Mouse (Mus musculus): ENCODE results near the gene Nipsnap2.
"Not testable (repeated sequence)": the region's sequence is repeated elsewhere in the genome, so short reads cannot be mapped to it uniquely, and the experiment has no call there.

Gene Nipsnap2

GRCm38 (mm10) chr5:129759929-129760480 lies 35.1 kb downstream of the Nipsnap2 start:
- DNase-seq (ENCODE audit: extremely low read depth, low read depth, low spot score), result no peak

- DNase-seq (ENCODE audit: extremely low read depth, low read depth, low spot score), result peak; percentile 86
Observed at GRCm38 (mm10) chr5:129761865-129762540, 37.1 kb downstream of the Nipsnap2 start.

- no peak for DNase-seq (ENCODE audit: extremely low read depth, low read depth, low spot score)
Observed at GRCm38 (mm10) chr5:129770443-129771355, 45.8 kb downstream of the Nipsnap2 start.

- peak; percentile 95 for DNase-seq (ENCODE audit: extremely low read depth, low read depth, low spot score)
Observed at GRCm38 (mm10) chr5:129772433-129772832, 47.6 kb downstream of the Nipsnap2 start.

- DNase-seq (ENCODE audit: extremely low read depth, low read depth, low spot score), result peak; percentile 92
Observed at GRCm38 (mm10) chr5:129773330-129773729, 48.5 kb downstream of the Nipsnap2 start.

GRCm38 (mm10) chr5:129774661-129775060 lies 49.8 kb downstream of the Nipsnap2 start:
- DNase-seq (ENCODE audit: extremely low read depth, low read depth, low spot score), result peak; percentile 90

GRCm38 (mm10) chr5:129778348-129778995 lies 53.6 kb downstream of the Nipsnap2 start:
- no peak for DNase-seq (ENCODE audit: extremely low read depth, low read depth, low spot score)

- no peak for DNase-seq (ENCODE audit: extremely low read depth, low read depth, low spot score)
Observed at GRCm38 (mm10) chr5:129778996-129779716, 54.3 kb downstream of the Nipsnap2 start.

- no peak for DNase-seq (ENCODE audit: extremely low read depth, low read depth, low spot score)
Observed at GRCm38 (mm10) chr5:129780131-129780530, 55.3 kb downstream of the Nipsnap2 start.

GRCm38 (mm10) chr5:129782211-129782610 lies 57.3 kb downstream of the Nipsnap2 start:
- no peak for DNase-seq (ENCODE audit: extremely low read depth, low read depth, low spot score)

GRCm38 (mm10) chr5:129785235-129785870 lies 60.5 kb downstream of the Nipsnap2 start:
- no peak for DNase-seq (ENCODE audit: extremely low read depth, low read depth, low spot score)

GRCm38 (mm10) chr5:129786161-129786560 lies 61.3 kb downstream of the Nipsnap2 start:
- no peak for DNase-seq (ENCODE audit: extremely low read depth, low read depth, low spot score)

GRCm38 (mm10) chr5:129786818-129787790 lies 62.2 kb downstream of the Nipsnap2 start, which contains the start of gene Psph:
Psph (minus strand) TSS chr5:129787449.
- DNase-seq (ENCODE audit: extremely low read depth, low read depth, low spot score), result peak; percentile 77

- DNase-seq (ENCODE audit: extremely low read depth, low read depth, low spot score), result no peak
Observed at GRCm38 (mm10) chr5:129787818-129788593, 63.1 kb downstream of the Nipsnap2 start.

GRCm38 (mm10) chr5:129790591-129790990 lies 65.7 kb downstream of the Nipsnap2 start:
- DNase-seq (ENCODE audit: extremely low read depth, low read depth, low spot score), result not testable (repeated sequence)
